ENCODE assay signal across 8 mouse cellular contexts in genomic region chr16:48992437-48993230, GRCm38 (mm10). TPM values are rescaled to one million over a fixed set of nuclear protein-coding genes. Genes with fewer than 3 reads are reported as not detected.
DNase-seq lines count a peak whose midpoint lies in the region; ATAC-seq and TF ChIP-seq lines count a peak whose summit lies in the region.

No protein-coding gene starts in this region.

- H3K9ac ChIP-seq in heart, embryonic 12.5 days = peak overlapping the region; percentile 56; the same call in 1 of the 2 replicates
- H3K9ac ChIP-seq in embryonic facial prominence, embryonic 14.5 days (ENCODE audit: low read depth, low read length) = peak overlapping the region; percentile 99
- H3K9ac ChIP-seq in intestine, embryonic 16.5 days (ENCODE audit: low read depth, low read length) = no peak overlapping the region; the same call in 1 of the 2 replicates
- peak overlapping the region; percentile 97 for H3K9ac ChIP-seq in neural tube, embryonic 14.5 days (replicated peaks; ENCODE audit: low read depth, low read length)

- no peak for ATAC-seq in heart, embryonic 12.5 days (ENCODE audit: insufficient number of reproducible peaks, low FRiP score)
- no peak for ATAC-seq in embryonic facial prominence, embryonic 14.5 days (ENCODE audit: low read depth)
- no peak for ATAC-seq in intestine, embryonic 16.5 days
- no peak for ATAC-seq in neural tube, embryonic 14.5 days (ENCODE audit: low read depth)

- H3K4me3 ChIP-seq in heart, embryonic 12.5 days = peak overlapping the region; percentile 93
- H3K4me3 ChIP-seq in E14TG2a.4 (replicated peaks; ENCODE audit: low read length) = peak overlapping the region; percentile 96
- peak overlapping the region; percentile 95 for H3K4me3 ChIP-seq in embryonic facial prominence, embryonic 14.5 days (ENCODE audit: low read depth, low read length)
- H3K4me3 ChIP-seq in intestine, embryonic 16.5 days (ENCODE audit: low read length) = peak overlapping the region; percentile 77
- H3K4me3 ChIP-seq in neural tube, embryonic 14.5 days (ENCODE audit: low read depth, low read length) = peak overlapping the region; percentile 94

- TF ChIP-seq CTCF in E14TG2a.4 (conservative IDR thresholded peaks at IDR 0.05; ENCODE audit: low read length) = no peak

- H3K27ac ChIP-seq in heart, embryonic 12.5 days (ENCODE audit: poor library complexity, severe bottlenecking) = no peak overlapping the region
- peak overlapping the region; percentile 95; the same call in 1 of the 2 replicates for H3K27ac ChIP-seq in embryonic facial prominence, embryonic 14.5 days (replicated peaks; ENCODE audit: low read depth, low read length)
- H3K27ac ChIP-seq in intestine, embryonic 16.5 days (ENCODE audit: low read length) = no peak overlapping the region
- H3K27ac ChIP-seq in neural tube, embryonic 14.5 days (ENCODE audit: low read depth, low read length) = no peak overlapping the region

- no peaks in the 10 kb centered on the region; the same call in 1 of the 2 replicates for H3K9me3 ChIP-seq in heart, embryonic 12.5 days (replicated peaks)
- no peaks in the 10 kb centered on the region for H3K9me3 ChIP-seq in E14TG2a.4 (ENCODE audit: low read length)
- H3K9me3 ChIP-seq in embryonic facial prominence, embryonic 14.5 days (ENCODE audit: control insufficient read depth, low read length) = no peaks in the 10 kb centered on the region
- H3K9me3 ChIP-seq in intestine, embryonic 16.5 days (ENCODE audit: control insufficient read depth, low read length) = no peaks in the 10 kb centered on the region
- H3K9me3 ChIP-seq in neural tube, embryonic 14.5 days (ENCODE audit: control insufficient read depth, low read length) = no peaks in the 10 kb centered on the region

- DNase-seq in heart, postnatal 36 days = no peak
- DNase-seq in embryonic facial prominence, embryonic 14.5 days (ENCODE audit: low spot score) = peak; percentile 12
- DNase-seq in ovary, adult 18-20 months (ENCODE audit: low spot score) = no peak
- DNase-seq in urinary bladder, postnatal 25 days (ENCODE audit: low spot score) = no peak

- WGBS in heart, embryonic 12.5 days = 31% methylated on average over 10 of the region's 10 CpGs
- WGBS in embryonic facial prominence, embryonic 14.5 days = 36% methylated on average over 10 of the region's 10 CpGs
- WGBS in intestine, embryonic 16.5 days = 23% methylated on average over 10 of the region's 10 CpGs
- 32% methylated on average over 10 of the region's 10 CpGs for WGBS in neural tube, embryonic 14.5 days

- H3K4me1 ChIP-seq in heart, embryonic 12.5 days (replicated peaks) = peaks cover 11% of the 10 kb centered on the region
- peaks cover 29% of the 10 kb centered on the region for H3K4me1 ChIP-seq in E14TG2a.4 (replicated peaks; ENCODE audit: low read depth, low read length)
- peaks cover 8% of the 10 kb centered on the region for H3K4me1 ChIP-seq in embryonic facial prominence, embryonic 14.5 days (ENCODE audit: control insufficient read depth, insufficient read depth, low read length)
- H3K4me1 ChIP-seq in intestine, embryonic 16.5 days (ENCODE audit: control insufficient read depth, insufficient read depth, low read length) = peaks cover 2% of the 10 kb centered on the region; the same call in 1 of the 2 replicates
- H3K4me1 ChIP-seq in neural tube, embryonic 14.5 days (ENCODE audit: control insufficient read depth, insufficient read depth, low read length) = peaks cover 3% of the 10 kb centered on the region

- peaks cover 3% of the 10 kb centered on the region; the same call in 1 of the 2 replicates for H3K36me3 ChIP-seq in heart, embryonic 12.5 days
- H3K36me3 ChIP-seq in E14TG2a.4 (ENCODE audit: insufficient read depth, low read length) = peaks cover 23% of the 10 kb centered on the region
- no peaks in the 10 kb centered on the region; the same call in 1 of the 2 replicates for H3K36me3 ChIP-seq in embryonic facial prominence, embryonic 14.5 days (ENCODE audit: control insufficient read depth, insufficient read depth, low read length)
- no peaks in the 10 kb centered on the region for H3K36me3 ChIP-seq in intestine, embryonic 16.5 days (ENCODE audit: control insufficient read depth, insufficient read depth, low read length)
- no peaks in the 10 kb centered on the region for H3K36me3 ChIP-seq in neural tube, embryonic 14.5 days (ENCODE audit: control insufficient read depth, insufficient read depth, low read length)

- H3K27me3 ChIP-seq in heart, embryonic 12.5 days (replicated peaks) = no peaks in the 10 kb centered on the region
- no peaks in the 10 kb centered on the region for H3K27me3 ChIP-seq in E14TG2a.4 (ENCODE audit: insufficient read depth, low read length)
- H3K27me3 ChIP-seq in embryonic facial prominence, embryonic 14.5 days (replicated peaks; ENCODE audit: control insufficient read depth, insufficient read depth, low read length) = no peaks in the 10 kb centered on the region
- H3K27me3 ChIP-seq in intestine, embryonic 16.5 days (replicated peaks; ENCODE audit: control insufficient read depth, insufficient read depth, low read length) = no peaks in the 10 kb centered on the region
- no peaks in the 10 kb centered on the region for H3K27me3 ChIP-seq in neural tube, embryonic 14.5 days (ENCODE audit: control insufficient read depth, insufficient read depth, low read length)

- peak overlapping the region; percentile 85 for H3K4me2 ChIP-seq in heart, embryonic 12.5 days
- H3K4me2 ChIP-seq in embryonic facial prominence, embryonic 14.5 days (ENCODE audit: low read depth, low read length) = peak overlapping the region; percentile 72
- peak overlapping the region; percentile 55 for H3K4me2 ChIP-seq in intestine, embryonic 16.5 days (ENCODE audit: low read depth, low read length)
- peak overlapping the region; percentile 75 for H3K4me2 ChIP-seq in neural tube, embryonic 14.5 days (ENCODE audit: low read depth, low read length)

- intact Hi-C loops in heart, postnatal 36 days (cut with DNase I) = no loop called here

RNA-seq across cellular contexts. Expression of gene Dzip3, which starts 1.3 kb away (rescaled TPM):
- polyA plus RNA-seq in heart, embryonic 12.5 days (2016; fragmentation: Nextera tagmentation; extraction: Ambion mirVana) = 22.6 and 27.5 TPM in 2 replicates
- total RNA-seq in heart, postnatal 36 days (2021) = 1 to 10 TPM; 6.4 TPM
- 33.3 and 40.9 TPM in 2 replicates for polyA plus RNA-seq in embryonic facial prominence, embryonic 14.5 days (2014; fragmentation: Nextera tagmentation; extraction: Ambion mirVana)
- 13.2 TPM in 2 replicates for polyA plus RNA-seq in intestine, embryonic 16.5 days (2015; fragmentation: Nextera tagmentation; extraction: Ambion mirVana)
- 85.6 and 88.8 TPM in 2 replicates for polyA plus RNA-seq in neural tube, embryonic 14.5 days (2014; fragmentation: Nextera tagmentation; extraction: Ambion mirVana)

RNA-seq across cellular contexts. Expression of gene Cip2a, which starts 1.4 kb away (rescaled TPM):
- 31.0 TPM in 2 replicates for polyA plus RNA-seq in heart, embryonic 12.5 days (2016; fragmentation: Nextera tagmentation; extraction: Ambion mirVana)
- 1 to 10 TPM; 1.1 to 2.5 TPM for total RNA-seq in heart, postnatal 36 days (2021)
- 24.4 and 25.5 TPM in 2 replicates for polyA plus RNA-seq in embryonic facial prominence, embryonic 14.5 days (2014; fragmentation: Nextera tagmentation; extraction: Ambion mirVana)
- 18.1 and 18.3 TPM in 2 replicates for polyA plus RNA-seq in intestine, embryonic 16.5 days (2015; fragmentation: Nextera tagmentation; extraction: Ambion mirVana)
- 5.8 TPM in 2 replicates for polyA plus RNA-seq in neural tube, embryonic 14.5 days (2014; fragmentation: Nextera tagmentation; extraction: Ambion mirVana)
